Mouse (Mus musculus) heart, postnatal 0 days (tissue): ENCODE data around the gene Slc38a11.

Experiments
- CTCF ChIP-seq: IDR thresholded peaks from 2 replicates; pipeline ENCODE4 v1.5.1; 2016; ENCODE audit warnings: antibody characterized with exemption, control low read depth, low read depth
- EP300 ChIP-seq: IDR thresholded peaks from 2 replicates; pipeline ENCODE4 v1.6.1; 2016; ENCODE audit warnings: antibody characterized with exemption, low read depth

GRCm38 (mm10) chr2:65266576-65267299 is 97.1 kb downstream of the Slc38a11 start:
- TF ChIP-seq CTCF = no peak
- no peak for TF ChIP-seq EP300
